Mouse (Mus musculus) cerebellum, adult 2 months (tissue): ENCODE results near the gene Slc24a2. TPM values are rescaled to one million over a fixed set of nuclear protein-coding genes. Genes with fewer than 3 reads are reported as not detected.

Source experiments
- DNase-seq, 2 experiments: peaks; one replicate each; pipeline ENCODE4 v3.0.0; 2021
- H3K27ac ChIP-seq: fragments of 200-500 bp; 2 replicates; pipeline ENCODE4 v1.5.1; 2012; ENCODE audit warnings: low read length, control low read depth, inconsistent platforms; ENCODE audit not compliant: insufficient read depth
- H3K27me3 ChIP-seq: fragments of 200-500 bp; 2 replicates; pipeline ENCODE4 v1.6.1; 2012; ENCODE audit warnings: inconsistent platforms, mild to moderate bottlenecking, low read length, moderate library complexity; ENCODE audit not compliant: control insufficient read depth, insufficient read depth
- H3K4me1 ChIP-seq: fragments of 200-500 bp; 2 replicates; pipeline ENCODE4 v1.6.1; 2011; ENCODE audit warnings: low read length; ENCODE audit not compliant: control insufficient read depth, insufficient read depth
- H3K4me3 ChIP-seq: fragments of 200-500 bp; replicated peaks from 2 replicates; pipeline ENCODE3; 2011; ENCODE audit warnings: mild to moderate bottlenecking, low read depth, low read length, control low read depth; ENCODE audit not compliant: insufficient read depth
- CTCF ChIP-seq: fragments of 200-500 bp; IDR thresholded peaks from 2 replicates; pipeline ENCODE4 v1.5.1; 2011; ENCODE audit warnings: low read depth, mild to moderate bottlenecking, control low read depth, low read length, moderate library complexity, borderline replicate concordance; ENCODE audit not compliant: insufficient read depth
- POLR2A ChIP-seq: fragments of 200-500 bp; IDR thresholded peaks from 2 replicates; pipeline ENCODE4 v1.6.1; 2011; ENCODE audit warnings: low read length, control low read depth, borderline replicate concordance; ENCODE audit not compliant: insufficient read depth
- WGBS: fragments of 180-500 bp; shearing (Covaris S2); methylation state at CpG from one replicate; pipeline ENCODE4 v1.1.7; 2018; 5-methylcytosine and 5-hydroxymethylcytosine counted together
- polyA plus RNA-seq: library from polyadenylated mRNA; depleted of rRNA; stranded (reverse); fragments of >200 nt; gene quantifications from 2 replicates; pipeline ENCODE4 v1.2.3, GENCODE M21; 2012

The Slc24a2 gene
- polyA plus RNA-seq, 1 experiment: 83.2 TPM

- DNase-seq: peak in 1 of 2 experiments; percentile 47
- H3K4me1 ChIP-seq: no peaks in the 10 kb centered on the region
- H3K4me3 ChIP-seq: no peak overlapping the region
- TF ChIP-seq CTCF (no peak), POLR2A (no peak)
- no peaks in the 10 kb centered on the region for H3K27me3 ChIP-seq
- H3K27ac ChIP-seq: no peak overlapping the region
- 82% methylated on average over 8 of the region's 8 CpGs for WGBS
Observed at GRCm38 (mm10) chr4:87109331-87110059, 120.8 kb downstream of the Slc24a2 start.

- no peak for DNase-seq
- TF ChIP-seq CTCF: no peak
- TF ChIP-seq POLR2A: no peak
- no peaks in the 10 kb centered on the region for H3K27me3 ChIP-seq
- WGBS: 89% methylated on average over 5 of the region's 5 CpGs
- H3K4me3 ChIP-seq: no peak overlapping the region
- H3K27ac ChIP-seq: no peak overlapping the region
- H3K4me1 ChIP-seq: no peaks in the 10 kb centered on the region
Observed at GRCm38 (mm10) chr4:87100936-87101335, 129.3 kb downstream of the Slc24a2 start.

- TF ChIP-seq CTCF (no peak), POLR2A (no peak)
- H3K27me3 ChIP-seq: no peaks in the 10 kb centered on the region
- no peaks in the 10 kb centered on the region for H3K4me1 ChIP-seq
- no peak overlapping the region for H3K4me3 ChIP-seq
- peak in 1 of 2 experiments; percentile 46 for DNase-seq
- no peak overlapping the region for H3K27ac ChIP-seq
- WGBS: 24% methylated on average over 5 of the region's 5 CpGs
Observed at GRCm38 (mm10) chr4:87096186-87096585, 134.1 kb downstream of the Slc24a2 start.

- no peak for DNase-seq
- WGBS: 39% methylated on average over 3 of the region's 3 CpGs
- Histone ChIP-seq H3K27me3 (no peaks in the 10 kb centered on the region), H3K27ac (no peak overlapping the region), H3K4me1 (no peaks in the 10 kb centered on the region), H3K4me3 (no peak overlapping the region)
- no peak for TF ChIP-seq POLR2A
- no peak for TF ChIP-seq CTCF
Observed at GRCm38 (mm10) chr4:87093612-87094011, 136.7 kb downstream of the Slc24a2 start.

DNA sequence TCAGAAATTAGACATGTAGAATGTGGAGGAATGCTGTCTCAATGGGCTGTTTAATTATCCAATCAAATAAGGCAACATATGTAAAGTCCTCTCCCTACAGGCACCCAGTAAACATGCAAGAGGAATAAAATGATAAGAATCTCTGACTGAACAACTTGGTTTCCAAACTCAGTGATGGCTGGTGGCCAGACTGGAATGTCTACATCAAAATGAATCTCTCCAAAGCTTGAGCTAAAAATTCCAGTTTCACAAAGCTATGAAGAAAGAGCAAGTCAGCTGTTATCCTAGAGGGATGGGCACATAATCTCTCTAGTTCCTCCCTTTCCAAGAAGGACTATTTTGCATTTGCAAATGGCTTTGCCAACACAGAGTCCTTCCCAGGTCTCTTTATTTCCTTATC lies 139.4 kb downstream of the Slc24a2 start:
- Histone ChIP-seq H3K27me3 (no peaks in the 10 kb centered on the region), H3K4me1 (no peaks in the 10 kb centered on the region), H3K27ac (no peak overlapping the region), H3K4me3 (no peak overlapping the region)
- TF ChIP-seq POLR2A (no peak), CTCF (no peak)
- DNase-seq: no peak

DNA sequence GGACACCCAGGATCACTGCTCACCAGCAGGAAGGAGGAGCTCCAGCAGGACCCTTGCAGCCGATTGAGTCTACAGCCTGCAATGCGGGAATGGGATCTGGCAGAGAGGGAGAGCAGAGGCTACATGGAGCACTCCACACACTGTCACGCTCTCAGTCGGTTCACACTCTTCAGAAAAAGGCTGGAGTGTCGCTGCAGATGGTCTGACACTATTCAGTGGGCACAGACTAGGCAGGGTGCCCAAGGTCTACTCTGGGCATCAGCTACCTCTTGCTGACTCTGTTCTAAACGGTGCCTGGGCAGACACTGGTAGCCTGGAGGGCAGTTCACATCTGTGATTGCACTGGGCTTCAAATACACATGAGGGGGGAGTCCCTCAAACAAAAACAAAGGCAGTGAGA lies 141.6 kb downstream of the Slc24a2 start:
- DNase-seq: peak in 1 of 2 experiments; percentile 23
- no peak overlapping the region for H3K4me3 ChIP-seq
- H3K27me3 ChIP-seq: no peaks in the 10 kb centered on the region
- H3K27ac ChIP-seq: no peak overlapping the region
- WGBS: 19% methylated on average over 6 of the region's 6 CpGs
- no peaks in the 10 kb centered on the region for H3K4me1 ChIP-seq
- no peak for TF ChIP-seq CTCF
- no peak for TF ChIP-seq POLR2A

DNA sequence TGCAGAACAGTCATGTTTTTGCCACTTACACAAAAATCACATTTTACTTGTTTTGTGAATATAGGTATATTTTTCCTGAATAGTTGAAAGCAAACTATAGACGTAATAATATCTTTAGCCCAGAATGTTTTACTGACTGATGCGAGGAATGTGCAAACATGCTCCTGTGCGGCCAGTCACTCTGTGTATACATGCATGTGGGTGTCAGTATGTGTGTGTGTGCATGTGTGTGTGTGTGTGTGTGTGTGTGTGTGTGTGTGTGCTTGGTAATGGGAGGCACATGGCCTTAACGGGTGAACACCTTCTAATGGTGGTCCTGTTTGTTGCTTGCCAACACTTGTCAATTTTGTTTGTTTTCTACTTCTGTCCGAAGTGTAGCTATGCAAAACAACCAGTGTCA lies 142.7 kb downstream of the Slc24a2 start:
- H3K4me1 ChIP-seq: no peaks in the 10 kb centered on the region
- 0 out of 2 replicates have a peak overlapping the region, but pooled peaks have one; percentile 13 for H3K27ac ChIP-seq
- TF ChIP-seq CTCF: no peak
- no peaks in the 10 kb centered on the region for H3K27me3 ChIP-seq
- WGBS: 91% methylated on average over 5 of the region's 5 CpGs
- no peak for DNase-seq
- H3K4me3 ChIP-seq: no peak overlapping the region

DNA sequence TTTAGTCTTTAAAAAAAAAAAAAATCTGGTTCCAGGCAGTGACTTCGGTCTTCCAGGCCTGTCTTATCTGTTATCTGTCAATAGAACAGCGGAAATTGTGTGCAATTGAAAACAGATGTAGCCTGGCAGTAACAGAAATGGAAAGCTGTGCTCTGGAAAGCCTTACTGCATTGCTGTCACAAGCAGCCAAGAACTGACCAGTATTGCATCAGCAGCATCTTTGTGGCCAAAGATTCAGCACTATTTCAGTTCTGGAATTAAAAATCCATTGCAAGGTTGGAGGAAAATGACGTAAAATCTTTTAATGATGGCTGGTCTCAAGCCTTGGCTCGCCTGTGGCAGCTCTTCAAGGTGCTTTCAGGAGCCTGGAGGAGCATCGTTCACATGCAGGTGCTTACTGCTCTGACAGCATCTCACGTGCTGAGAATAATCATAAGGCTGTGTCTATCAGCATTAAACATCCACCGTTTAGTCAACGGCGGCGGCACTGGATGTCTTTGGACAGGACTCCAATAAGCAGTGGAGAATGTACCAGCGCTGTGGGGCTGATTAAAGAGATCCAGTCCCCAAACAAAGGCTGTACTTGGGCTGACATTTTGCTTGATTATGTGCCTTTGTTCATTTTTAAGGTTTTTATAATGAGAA lies 143.2 kb downstream of the Slc24a2 start:
- Histone ChIP-seq H3K27ac (peak overlapping the region; percentile 20; the same call in 1 of the 2 replicates), H3K4me3 (no peak overlapping the region), H3K27me3 (no peaks in the 10 kb centered on the region), H3K4me1 (no peaks in the 10 kb centered on the region)
- WGBS: 55% methylated on average over 11 of the region's 11 CpGs
- no peak for DNase-seq
- TF ChIP-seq POLR2A: no peak
- no peak for TF ChIP-seq CTCF
